Mouse (Mus musculus): ENCODE measurements at regions not wholly inside any gene's neighbourhood (a gene's known extent, or its start where the extent isn't known, plus 50 kb on each side); places are given as distances from the start of the nearest gene placed in this dataset.

GRCm38 (mm10) chr13:107618369-107618771 is 425.9 kb upstream of the Smim15 start:
- POLR2A ChIA-PET: no interaction called here
- DNase-seq (ENCODE audit: low read depth, low spot score) (no peak), ATAC-seq (no peak)
- CTCF ChIA-PET: no interaction called here
- H3K27me3 ChIP-seq: no peaks in the 10 kb centered on the region
- no peak for TF ChIP-seq CTCF (IDR thresholded peaks at IDR 0.05)
- in situ Hi-C loops (cut with MboI; ENCODE audit: low pct_unique_long_range_greater_than_20kb): no loop called here

- DNase-seq (ENCODE audit: low read depth, low spot score) (no peak), ATAC-seq (no peak)
- no peak for TF ChIP-seq CTCF (IDR thresholded peaks at IDR 0.05)
- CTCF ChIA-PET: interaction anchor here (0.9 kb wide), 1 partner anchor 64 kb away, joined by 4 read pairs; no protein-coding TSS in a partner anchor
- POLR2A ChIA-PET: no interaction called here
- no peaks in the 10 kb centered on the region for H3K27me3 ChIP-seq
- in situ Hi-C loops (cut with MboI; ENCODE audit: low pct_unique_long_range_greater_than_20kb): no loop called here
These were observed 426.7 kb upstream of the Smim15 start for GRCm38 (mm10) chr13:107617582-107617981.

GRCm38 (mm10) chr13:107616775-107617174 is 427.5 kb upstream of the Smim15 start:
- POLR2A ChIA-PET: no interaction called here
- no peaks in the 10 kb centered on the region for H3K27me3 ChIP-seq
- ATAC-seq (no peak), DNase-seq (ENCODE audit: low read depth, low spot score) (no peak)
- CTCF ChIA-PET: no interaction called here
- in situ Hi-C loops (cut with MboI; ENCODE audit: low pct_unique_long_range_greater_than_20kb): no loop called here
- TF ChIP-seq CTCF (IDR thresholded peaks at IDR 0.05): no peak

GRCm38 (mm10) chr13:107608996-107609503 is 435.2 kb upstream of the Smim15 start:
- ATAC-seq: no peak
- DNase-seq (ENCODE audit: low read depth, low spot score): no peak
- ChIA-PET POLR2A (no interaction called here), CTCF (interaction anchor here (1.0 kb wide), 2 partner anchors 8 to 68 kb away, joined by 3 to 4 read pairs; no protein-coding TSS in a partner anchor)
- H3K27me3 ChIP-seq: peaks cover 3% of the 10 kb centered on the region
- in situ Hi-C loops (cut with MboI; ENCODE audit: low pct_unique_long_range_greater_than_20kb): no loop called here
- no peak for TF ChIP-seq CTCF (IDR thresholded peaks at IDR 0.05)

- no peak for TF ChIP-seq CTCF (IDR thresholded peaks at IDR 0.05)
- ATAC-seq (no peak), DNase-seq (ENCODE audit: low read depth, low spot score) (no peak)
- ChIA-PET CTCF (no interaction called here), POLR2A (no interaction called here)
- H3K27me3 ChIP-seq: peaks cover 3% of the 10 kb centered on the region
- in situ Hi-C loops (cut with MboI; ENCODE audit: low pct_unique_long_range_greater_than_20kb): no loop called here
These were observed 437.0 kb upstream of the Smim15 start for GRCm38 (mm10) chr13:107607294-107607693.

GRCm38 (mm10) chr13:107602149-107602548 is 442.1 kb upstream of the Smim15 start:
- POLR2A ChIA-PET: no interaction called here
- no peak for TF ChIP-seq CTCF (IDR thresholded peaks at IDR 0.05)
- DNase-seq (ENCODE audit: low read depth, low spot score): no peak
- CTCF ChIA-PET: no interaction called here
- H3K27me3 ChIP-seq: peaks cover 3% of the 10 kb centered on the region
- no peak for ATAC-seq
- in situ Hi-C loops (cut with MboI; ENCODE audit: low pct_unique_long_range_greater_than_20kb): no loop called here

- ATAC-seq (no peak), DNase-seq (ENCODE audit: low read depth, low spot score) (no peak)
- in situ Hi-C loops (cut with MboI; ENCODE audit: low pct_unique_long_range_greater_than_20kb): no loop called here
- ChIA-PET CTCF (interaction anchor here (0.8 kb wide), 1 partner anchor 8 kb away, joined by 3 read pairs; no protein-coding TSS in a partner anchor), POLR2A (no interaction called here)
- H3K27me3 ChIP-seq: no peaks in the 10 kb centered on the region
- TF ChIP-seq CTCF (IDR thresholded peaks at IDR 0.05): no peak
These were observed 443.2 kb upstream of the Smim15 start for GRCm38 (mm10) chr13:107601132-107601439.

GRCm38 (mm10) chr13:107600331-107601131 is 443.7 kb upstream of the Smim15 start:
- in situ Hi-C loops (cut with MboI; ENCODE audit: low pct_unique_long_range_greater_than_20kb): no loop called here
- DNase-seq (ENCODE audit: low read depth, low spot score): no peak
- no peak for ATAC-seq
- CTCF ChIA-PET: interaction anchor here (0.8 kb wide), 1 partner anchor 9 kb away, joined by 3 read pairs; no protein-coding TSS in a partner anchor
- TF ChIP-seq CTCF (IDR thresholded peaks at IDR 0.05): no peak
- POLR2A ChIA-PET: no interaction called here
- no peaks in the 10 kb centered on the region for H3K27me3 ChIP-seq

GRCm38 (mm10) chr13:107599094-107599644 is 445.1 kb upstream of the Smim15 start:
- CTCF ChIA-PET: no interaction called here
- DNase-seq (ENCODE audit: low read depth, low spot score): no peak
- no peak for TF ChIP-seq CTCF (IDR thresholded peaks at IDR 0.05)
- in situ Hi-C loops (cut with MboI; ENCODE audit: low pct_unique_long_range_greater_than_20kb): no loop called here
- no peak for ATAC-seq
- no peaks in the 10 kb centered on the region for H3K27me3 ChIP-seq
- POLR2A ChIA-PET: interaction anchor here (0.6 kb wide), 1 partner anchor 105 kb away, joined by 4 read pairs; no protein-coding TSS in a partner anchor

GRCm38 (mm10) chr13:107598391-107598790 is 445.9 kb upstream of the Smim15 start:
- no peak for ATAC-seq
- H3K27me3 ChIP-seq: no peaks in the 10 kb centered on the region
- CTCF ChIA-PET: no interaction called here
- no peak for TF ChIP-seq CTCF (IDR thresholded peaks at IDR 0.05)
- POLR2A ChIA-PET: interaction anchor here (0.6 kb wide), 1 partner anchor 104 kb away, joined by 4 read pairs; no protein-coding TSS in a partner anchor
- DNase-seq (ENCODE audit: low read depth, low spot score): no peak
- in situ Hi-C loops (cut with MboI; ENCODE audit: low pct_unique_long_range_greater_than_20kb): no loop called here

- ATAC-seq: no peak
- TF ChIP-seq CTCF (IDR thresholded peaks at IDR 0.05): no peak
- no peaks in the 10 kb centered on the region for H3K27me3 ChIP-seq
- ChIA-PET POLR2A (no interaction called here), CTCF (interaction anchor here (1.7 kb wide), 1 partner anchor 12 kb away, joined by 3 read pairs; no protein-coding TSS in a partner anchor)
- in situ Hi-C loops (cut with MboI; ENCODE audit: low pct_unique_long_range_greater_than_20kb): no loop called here
- DNase-seq (ENCODE audit: low read depth, low spot score): no peak
These were observed 447.0 kb upstream of the Smim15 start for GRCm38 (mm10) chr13:107597217-107597616.
